Mouse (Mus musculus): ENCODE measurements around the gene Ern2.

The Ern2 gene

GRCm38 (mm10) chr7:122186043-122186442 is at the start of gene Ern2:
Gene Ern2, minus strand, starts transcription at chr7:122186207.
- in situ Hi-C loops (cut with MboI, MseI): no loop called here

DNA sequence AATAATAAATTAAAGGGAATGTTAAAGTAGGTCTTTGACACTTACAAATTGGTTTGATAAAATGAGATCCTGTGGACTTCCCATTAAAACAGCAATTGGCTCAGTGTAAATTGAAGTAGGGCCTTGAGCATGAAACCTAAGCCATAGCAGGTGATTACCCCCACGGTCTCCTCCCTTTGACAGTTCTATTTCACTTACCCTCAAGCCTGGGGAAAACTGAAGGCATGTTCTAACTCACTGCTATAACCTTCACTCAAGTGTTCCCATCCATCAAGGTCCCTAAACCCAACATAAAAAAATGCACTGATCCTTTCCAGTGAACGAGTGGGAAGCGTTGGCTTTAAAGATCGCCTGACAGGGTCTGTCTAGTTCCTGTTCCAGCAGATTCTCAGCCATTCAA is 44.9 kb upstream of the Ern2 start:
- in situ Hi-C loops (cut with MboI, MseI): no loop called here

- in situ Hi-C loops (cut with MboI, MseI): no loop called here
Measured at GRCm38 (mm10) chr7:122229916-122230315, 43.9 kb upstream of the Ern2 start.

GRCm38 (mm10) chr7:122229306-122229705 is 43.3 kb upstream of the Ern2 start:
- in situ Hi-C loops (cut with MboI, MseI): no loop called here

DNA sequence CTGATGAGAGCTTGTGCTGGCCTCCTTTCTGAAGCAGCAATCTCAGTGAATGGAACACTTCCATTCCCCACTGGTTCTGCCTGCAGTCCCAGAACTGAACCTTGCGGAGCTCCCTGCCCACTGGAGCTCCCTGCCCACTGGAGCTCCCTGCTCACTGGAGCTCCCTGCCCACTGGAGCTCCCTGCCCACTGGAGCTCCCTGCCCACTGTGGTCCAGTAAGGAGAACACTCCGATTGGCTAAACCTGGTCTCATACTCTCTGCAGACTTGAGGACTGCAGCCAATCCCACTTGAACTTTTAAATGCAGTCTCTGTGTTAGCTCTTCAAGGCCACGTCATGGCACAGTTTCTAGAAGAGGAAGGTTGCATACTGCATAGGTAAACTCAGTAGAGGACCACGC is 40.7 kb upstream of the Ern2 start:
- in situ Hi-C loops (cut with MboI, MseI): no loop called here

DNA sequence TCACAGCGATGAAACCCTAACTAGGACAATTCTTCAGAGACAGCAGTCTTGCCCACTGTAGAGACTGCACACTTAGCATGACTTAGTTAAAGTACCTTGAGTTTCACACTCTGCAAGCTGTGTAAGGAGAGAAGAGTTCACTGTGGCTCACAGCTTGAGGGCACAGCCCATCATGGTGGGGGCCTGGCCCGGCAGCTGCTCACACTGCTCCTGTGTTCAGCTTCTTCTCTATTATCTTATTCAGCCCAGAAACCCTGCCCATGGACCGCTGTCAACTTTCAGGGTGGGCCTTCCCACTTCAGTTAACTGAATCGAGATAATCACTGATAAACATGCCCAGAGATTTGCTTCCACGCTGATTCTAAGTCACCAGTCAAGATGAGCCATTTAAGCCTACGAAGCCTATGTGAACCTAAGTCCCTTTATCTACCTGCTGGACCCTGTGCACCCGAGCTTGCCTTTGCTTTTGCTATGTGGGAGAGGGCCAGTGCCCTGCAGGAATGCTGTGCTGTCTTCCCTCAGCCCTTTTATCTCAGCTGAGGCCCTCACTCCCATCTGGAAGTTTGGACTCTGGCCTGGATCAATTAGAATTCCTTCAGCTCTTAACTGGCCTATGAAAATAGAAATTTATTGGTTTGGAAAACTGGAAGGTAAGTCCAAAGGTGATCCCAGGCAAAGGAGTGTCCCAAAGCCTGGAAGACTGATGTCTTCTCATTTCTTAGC is 40.2 kb upstream of the Ern2 start:
- in situ Hi-C loops (cut with MboI, MseI): no loop called here

DNA sequence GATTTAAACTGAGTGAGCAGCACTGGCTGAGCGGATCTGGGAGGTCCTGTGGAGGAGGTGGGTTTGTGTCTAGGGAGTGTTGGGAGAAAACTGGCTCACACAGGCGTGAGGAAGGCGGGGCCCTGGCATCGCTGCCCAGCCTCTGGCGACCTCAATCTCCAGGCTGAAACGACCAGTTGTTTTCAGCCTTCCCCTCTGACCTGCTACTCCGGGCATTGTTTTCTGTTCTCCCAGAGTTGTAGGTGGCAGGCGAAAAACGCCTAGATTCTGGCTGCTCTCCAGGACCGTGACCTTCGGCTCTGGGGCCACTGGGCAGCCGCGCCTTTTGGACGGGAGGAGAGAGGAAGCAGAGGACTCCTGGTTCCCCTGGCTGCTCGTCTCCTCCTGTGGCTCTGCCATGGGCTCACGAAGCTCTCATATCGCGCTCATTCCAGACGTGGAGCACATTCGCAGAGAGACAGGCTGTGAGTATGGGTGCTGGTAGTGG is 33.4 kb upstream of the Ern2 start, which contains the start of gene Chp2:
Gene Chp2 (plus strand): TSS at position 182 of the 487 bp plus-strand sequence.
- in situ Hi-C loops (cut with MboI, MseI): loop anchor here (10.0 kb wide), 1 partner anchor 1085 kb away; no protein-coding TSS in a partner anchor

GRCm38 (mm10) chr7:122208276-122209021 is 22.4 kb upstream of the Ern2 start:
- in situ Hi-C loops (cut with MboI, MseI): no loop called here

GRCm38 (mm10) chr7:122206121-122206520 is 20.1 kb upstream of the Ern2 start:
- in situ Hi-C loops (cut with MboI, MseI): no loop called here

GRCm38 (mm10) chr7:122203936-122204335 is 17.9 kb upstream of the Ern2 start:
- in situ Hi-C loops (cut with MboI, MseI): no loop called here

GRCm38 (mm10) chr7:122199296-122199695 is 13.3 kb upstream of the Ern2 start:
- in situ Hi-C loops (cut with MboI, MseI): no loop called here

- in situ Hi-C loops (cut with MboI, MseI): no loop called here
Measured at GRCm38 (mm10) chr7:122197306-122197705, 11.3 kb upstream of the Ern2 start.

DNA sequence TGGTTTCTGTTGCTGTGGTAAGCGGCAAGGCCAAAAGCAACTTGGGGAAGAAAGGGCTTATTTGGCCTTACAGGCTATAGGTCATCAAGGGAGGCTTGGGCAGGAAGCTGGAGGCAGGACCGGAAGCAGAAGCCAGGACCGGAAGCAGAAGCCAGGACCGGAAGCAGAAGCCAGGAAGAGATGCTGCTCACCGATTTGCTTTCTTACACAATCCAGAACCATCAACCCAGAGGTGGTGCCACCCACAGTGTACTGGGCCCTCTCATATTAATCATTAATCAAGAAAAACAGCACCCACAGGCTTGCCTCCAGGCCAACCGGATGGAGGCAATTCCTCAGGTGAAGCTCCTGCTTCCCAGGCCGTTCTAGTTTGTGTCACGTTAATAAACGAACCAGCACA is 10.8 kb upstream of the Ern2 start:
- in situ Hi-C loops (cut with MboI, MseI): no loop called here

DNA sequence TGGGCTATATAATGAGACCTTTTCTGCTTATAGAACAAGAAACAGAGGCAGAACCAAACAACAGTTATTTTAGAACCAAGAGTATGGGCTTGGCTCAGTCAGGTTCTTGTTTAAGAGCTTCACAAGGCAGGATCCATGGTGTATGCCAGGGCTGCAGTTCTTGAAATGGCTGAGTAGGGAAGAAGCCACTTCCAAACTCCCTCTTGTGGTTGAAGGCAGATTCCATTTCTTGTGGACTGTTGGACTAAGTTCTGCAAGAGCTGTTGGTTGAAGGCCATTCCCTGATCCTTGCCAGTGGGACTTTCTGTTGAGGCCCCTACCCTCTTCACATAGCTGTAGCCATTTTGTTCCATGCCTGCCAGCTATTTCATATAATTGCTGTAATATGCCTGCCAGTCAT is 7.9 kb upstream of the Ern2 start:
- in situ Hi-C loops (cut with MboI, MseI): no loop called here

- in situ Hi-C loops (cut with MboI, MseI): no loop called here
Measured at GRCm38 (mm10) chr7:122191097-122191496, 5.1 kb upstream of the Ern2 start.

DNA sequence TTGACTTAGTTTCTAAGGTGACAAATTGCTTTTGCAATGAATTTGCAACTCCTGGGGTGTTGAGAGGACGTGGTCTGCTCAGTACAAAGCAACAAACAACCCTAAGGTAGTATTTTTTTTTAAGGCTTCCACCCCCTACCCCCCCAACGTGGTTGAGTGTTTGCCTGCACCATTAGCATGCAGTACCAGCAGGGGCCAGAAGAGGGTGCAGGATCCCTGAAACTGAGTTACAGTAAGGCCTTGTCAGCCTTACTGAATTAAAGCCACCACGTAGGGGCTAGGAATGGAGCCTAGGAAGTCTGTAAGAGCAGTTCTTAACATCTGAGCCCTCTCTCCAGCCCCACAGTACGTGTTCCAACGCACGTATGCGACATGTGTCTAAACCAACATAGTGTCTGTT is 3.5 kb upstream of the Ern2 start:
- in situ Hi-C loops (cut with MboI, MseI): no loop called here

DNA sequence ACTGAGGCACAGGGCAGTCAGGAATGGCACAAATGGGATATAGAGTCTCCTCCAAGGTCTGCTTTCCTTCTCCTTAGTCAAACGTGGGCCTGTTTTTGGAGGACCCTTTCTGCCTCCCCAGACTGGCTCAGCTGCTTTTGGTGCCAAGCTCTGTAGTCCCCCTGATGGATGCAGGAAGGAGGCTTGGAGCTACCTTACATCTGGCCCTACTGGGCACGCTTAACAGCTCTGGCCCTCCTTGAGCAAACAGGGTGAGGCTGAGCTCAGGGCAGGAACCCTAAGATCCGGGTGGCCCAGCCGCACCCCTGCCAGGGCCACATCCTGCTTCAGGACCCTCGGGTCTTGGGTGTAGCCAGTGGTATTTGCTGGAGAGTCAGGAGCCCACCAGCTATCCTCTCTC is 1.4 kb downstream of the Ern2 start:
- in situ Hi-C loops (cut with MboI, MseI): no loop called here

DNA sequence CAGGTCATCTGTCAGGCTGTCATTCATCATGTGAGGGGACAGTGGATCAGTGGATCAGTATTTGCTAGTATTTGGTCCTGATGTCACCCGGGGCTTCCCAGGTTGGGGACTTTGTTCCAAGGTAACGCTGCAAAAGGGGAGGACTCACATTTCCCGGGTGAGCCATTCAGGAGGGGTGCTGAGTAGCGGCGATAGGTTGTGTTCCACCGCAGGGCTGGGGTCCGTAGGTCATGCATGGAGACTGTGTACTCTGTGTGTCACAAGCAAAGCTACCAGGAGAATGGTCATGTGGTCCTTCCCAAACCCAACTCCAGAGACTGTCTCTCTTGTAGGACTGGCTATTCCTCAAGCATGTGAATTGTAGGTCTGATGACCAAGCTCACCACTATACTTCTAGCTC is 5.3 kb downstream of the Ern2 start:
- in situ Hi-C loops (cut with MboI, MseI): no loop called here

GRCm38 (mm10) chr7:122171613-122172012 is 14.4 kb downstream of the Ern2 start:
- in situ Hi-C loops (cut with MboI, MseI): no loop called here

- in situ Hi-C loops (cut with MboI, MseI): no loop called here
Measured at GRCm38 (mm10) chr7:122170705-122171104, 15.3 kb downstream of the Ern2 start.

DNA sequence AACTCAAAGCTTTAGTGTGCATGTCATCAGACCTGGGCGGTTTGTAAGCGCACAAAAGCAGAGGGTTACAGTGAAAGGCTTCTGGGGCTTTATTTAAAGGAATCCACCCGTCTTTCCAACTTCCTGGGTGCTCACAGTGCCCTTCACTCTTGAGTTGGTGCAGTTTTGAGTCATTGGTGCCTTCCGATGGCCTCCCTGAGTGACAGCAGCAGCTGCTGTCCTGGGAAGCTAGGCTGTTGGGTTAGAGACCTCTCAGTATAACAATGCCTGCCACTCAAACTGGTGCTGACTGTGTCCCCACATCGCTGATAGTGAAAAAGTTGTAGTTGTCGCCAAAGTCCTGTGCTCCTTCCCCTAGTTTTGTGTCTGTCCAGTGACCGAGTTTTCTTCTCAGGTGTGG is 18.8 kb downstream of the Ern2 start:
- in situ Hi-C loops (cut with MboI, MseI): no loop called here

DNA sequence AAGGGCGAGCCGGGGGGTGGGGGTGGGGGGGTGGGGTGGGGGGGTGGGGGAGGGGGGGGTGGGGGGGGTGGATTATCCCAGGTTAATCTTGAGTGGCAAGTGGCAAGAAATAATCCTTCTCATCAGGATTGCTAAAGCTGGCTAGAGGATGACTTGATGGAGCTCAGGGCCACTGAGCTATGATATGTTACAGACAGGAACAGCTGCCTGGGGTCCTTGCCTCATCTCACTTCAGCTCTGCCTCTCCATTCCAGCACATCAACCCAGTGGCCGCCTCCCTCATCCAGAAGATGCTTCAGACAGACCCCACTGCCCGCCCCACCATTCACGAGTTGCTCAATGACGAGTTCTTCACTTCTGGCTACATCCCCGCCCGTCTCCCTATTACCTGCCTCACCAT is 22.2 kb downstream of the Ern2 start:
- in situ Hi-C loops (cut with MboI, MseI): no loop called here

DNA sequence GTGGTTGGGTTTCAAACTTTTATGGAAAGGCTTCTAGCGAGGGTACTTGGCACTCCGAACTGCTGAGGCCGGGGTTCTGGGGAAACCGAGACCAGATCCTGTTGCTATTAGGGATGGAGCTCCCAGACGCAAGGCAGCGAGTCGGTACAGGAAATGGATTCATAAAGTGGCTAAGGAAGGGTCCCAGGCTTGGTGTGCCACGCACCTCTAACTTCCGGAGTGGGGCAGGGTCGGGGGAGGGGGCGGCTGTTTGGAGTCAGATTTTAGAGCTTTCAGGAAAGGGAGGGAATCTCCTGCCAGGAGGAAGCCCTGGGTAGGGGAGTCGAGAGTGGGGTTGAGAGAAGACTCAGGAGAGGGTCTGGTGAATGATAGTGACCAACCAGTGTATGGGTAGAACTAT is 26.0 kb downstream of the Ern2 start:
- in situ Hi-C loops (cut with MboI, MseI): no loop called here
